Mouse (Mus musculus) kidney, adult 2 months (tissue): ENCODE data around the gene Gm10065.

Experiments
- CTCF ChIP-seq: fragments of 200-500 bp; conservative IDR thresholded peaks from 2 replicates; pipeline ENCODE4 v1.5.1; 2011; ENCODE audit warnings: low read depth, mild to moderate bottlenecking, control low read depth, low read length, moderate library complexity, mixed read lengths; ENCODE audit not compliant: insufficient read depth, insufficient read length
- POLR2A ChIP-seq: fragments of 200-500 bp; IDR thresholded peaks from one replicate; pipeline ENCODE4 v1.6.1; 2011; ENCODE audit warnings: low read depth, low read length, control low read depth

- TF ChIP-seq POLR2A: no peak
- TF ChIP-seq CTCF: no peak
Measured at GRCm38 (mm10) chr13:21492847-21493246, 13.6 kb upstream of the Gm10065 start.
